Mouse (Mus musculus) bone marrow, adult 2 months (tissue): ENCODE data around the gene Aqp1.

Experiments used
- CTCF ChIP-seq: fragments of 200-500 bp; IDR thresholded peaks from 2 replicates; pipeline ENCODE4 v1.5.1; 2011; ENCODE audit warnings: low read length, control low read depth; ENCODE audit not compliant: control insufficient read depth, insufficient read depth
- POLR2A ChIP-seq: fragments of 200-500 bp; IDR thresholded peaks from 2 replicates; pipeline ENCODE4 v1.6.1; 2011; ENCODE audit warnings: low read depth, mild to moderate bottlenecking, control low read depth, low read length, borderline replicate concordance; ENCODE audit not compliant: control insufficient read depth

- TF ChIP-seq POLR2A (no peak), CTCF (no peak)
These were observed 20.9 kb downstream of the Aqp1 start for GRCm38 (mm10) chr6:55356976-55357635.
